Mouse (Mus musculus) heart, adult 2 months (tissue): ENCODE data around the gene Klf17. TPM values are rescaled to one million over a fixed set of nuclear protein-coding genes. Genes with fewer than 3 reads are reported as not detected.
A peak's percentile ranks its signal among the peaks of the same experiment; 100 is the strongest.
"Not testable (repeated sequence)": the region's sequence is repeated elsewhere in the genome, so short reads cannot be mapped to it uniquely, and the experiment has no call there.

Experiments
- DNase-seq, 2 experiments: peaks; one replicate each; pipeline ENCODE4 v3.0.0; 2021
- H3K27ac ChIP-seq: fragments of 200-600 bp; 2 replicates; pipeline ENCODE4 v1.8.1; 2022
- H3K27me3 ChIP-seq: fragments of 200-500 bp; 2 replicates; pipeline ENCODE4 v1.6.1; 2012; ENCODE audit warnings: mild to moderate bottlenecking, low read length, inconsistent platforms, mixed read lengths; ENCODE audit not compliant: control insufficient read depth, insufficient read depth
- H3K36me3 ChIP-seq: fragments of 200-500 bp; 2 replicates; pipeline ENCODE4 v1.6.1; 2012; ENCODE audit warnings: low read length, inconsistent platforms; ENCODE audit not compliant: control insufficient read depth, insufficient read depth
- H3K4me1 ChIP-seq: fragments of 200-500 bp; 2 replicates; pipeline ENCODE4 v1.6.1; 2011; ENCODE audit warnings: low read length; ENCODE audit not compliant: control insufficient read depth, insufficient read depth
- H3K4me3 ChIP-seq: fragments of 200-600 bp; 2 replicates; pipeline ENCODE4 v1.8.1; 2022
- H3K79me2 ChIP-seq: fragments of 200-500 bp; replicated peaks from 2 replicates; pipeline ENCODE4 v1.6.1; 2012; ENCODE audit warnings: mild to moderate bottlenecking, inconsistent platforms, low read length, moderate library complexity, mixed read lengths; ENCODE audit not compliant: control insufficient read depth, insufficient read depth
- H3K9ac ChIP-seq: fragments of 200-500 bp; 2 replicates; pipeline ENCODE4 v1.6.1; 2012; ENCODE audit warnings: low read depth, mild to moderate bottlenecking, control low read depth, inconsistent platforms, low read length, mixed read lengths
- CTCF ChIP-seq: fragments of 200-600 bp; IDR thresholded peaks from 2 replicates; pipeline ENCODE4 v1.8.1; 2022; ENCODE audit warnings: antibody characterized with exemption, mild to moderate bottlenecking, moderate library complexity
- EP300 ChIP-seq: fragments of 200-500 bp; IDR thresholded peaks from 2 replicates; pipeline ENCODE4 v1.6.1; 2011; ENCODE audit warnings: low read depth, low read length, control low read depth; ENCODE audit not compliant: insufficient read depth
- POLR2A ChIP-seq: fragments of 200-500 bp; IDR thresholded peaks from 2 replicates; pipeline ENCODE4 v1.6.1; 2011; ENCODE audit warnings: mild to moderate bottlenecking, low read depth, low read length, control low read depth; ENCODE audit not compliant: insufficient read depth
- WGBS: fragments of 180-500 bp; shearing (Covaris S2); methylation state at CpG from one replicate; pipeline ENCODE4 v1.1.7; 2018; 5-methylcytosine and 5-hydroxymethylcytosine counted together
- intact Hi-C: fragments of 180-260 bp; cut with DNase I; formaldehyde crosslinking; loops from one replicate; pipeline ENCODE4 v1.15.1; 2025
- polyA plus RNA-seq: library from polyadenylated mRNA; depleted of rRNA; stranded (reverse); fragments of >200 nt; gene quantifications from 2 replicates; pipeline ENCODE4 v1.2.3, GENCODE M21; 2012
- total RNA-seq, 2 experiments: library from RNA; stranded (reverse); gene quantifications; 2 replicates each; pipeline ENCODE4 v1.2.3; 2021

The Klf17 gene
- total and polyA plus RNA-seq, 3 experiments, result not detected

- intact Hi-C loops, result no loop called here
- Histone ChIP-seq H3K27ac (peak overlapping the region; percentile 69), H3K36me3 (no peaks in the 10 kb centered on the region), H3K4me1 (no peaks in the 10 kb centered on the region), H3K27me3 (no peaks in the 10 kb centered on the region), H3K79me2 (no peaks in the 10 kb centered on the region), H3K9ac (no peak overlapping the region), H3K4me3 (no peak overlapping the region)
- 32% methylated on average over 10 of the region's 10 CpGs for WGBS
- no peak for TF ChIP-seq POLR2A
- no peak for TF ChIP-seq CTCF
- peak; percentile 76; the same call in 1 of the 2 replicates for TF ChIP-seq EP300
- DNase-seq, result peak; percentile 23 to 41
These were observed 22.9 kb upstream of the Klf17 start for GRCm38 (mm10) chr4:117788308-117788707.

- Histone ChIP-seq H3K4me3 (peak overlapping the region; percentile 8; the same call in 1 of the 2 replicates), H3K79me2 (no peaks in the 10 kb centered on the region), H3K27me3 (no peaks in the 10 kb centered on the region), H3K36me3 (no peaks in the 10 kb centered on the region), H3K4me1 (no peaks in the 10 kb centered on the region), H3K27ac (peak overlapping the region; percentile 69), H3K9ac (no peak overlapping the region)
- 29% methylated on average over 8 of the region's 8 CpGs for WGBS
- peak; percentile 21 to 38 for DNase-seq
- intact Hi-C loops, result no loop called here
- TF ChIP-seq POLR2A, result peak; percentile 63; the same call in 1 of the 2 replicates
- peak; percentile 66 for TF ChIP-seq EP300
- no peak for TF ChIP-seq CTCF
These were observed 21.5 kb upstream of the Klf17 start for GRCm38 (mm10) chr4:117786963-117787362.

- DNase-seq, result no peak
- intact Hi-C loops, result no loop called here
- Histone ChIP-seq H3K4me1 (no peaks in the 10 kb centered on the region), H3K9ac (no peak overlapping the region), H3K36me3 (no peaks in the 10 kb centered on the region), H3K27ac (no peak overlapping the region), H3K4me3 (no peak overlapping the region), H3K79me2 (no peaks in the 10 kb centered on the region), H3K27me3 (no peaks in the 10 kb centered on the region)
- 82% methylated on average over 3 of the region's 3 CpGs for whole genome bisulfite sequencing
- no peak for TF ChIP-seq POLR2A
- no peak for TF ChIP-seq EP300
- no peak for TF ChIP-seq CTCF
These were observed 17.5 kb upstream of the Klf17 start for GRCm38 (mm10) chr4:117782908-117783307.

GRCm38 (mm10) chr4:117772960-117773359 lies 7.5 kb upstream of the Klf17 start:
- H3K9ac ChIP-seq, result no peak overlapping the region
- no peak for DNase-seq
- H3K4me3 ChIP-seq, result no peak overlapping the region
- no peaks in the 10 kb centered on the region; the same call in 1 of the 2 replicates for H3K27me3 ChIP-seq
- no peaks in the 10 kb centered on the region for H3K36me3 ChIP-seq
- H3K79me2 ChIP-seq, result no peaks in the 10 kb centered on the region
- H3K4me1 ChIP-seq, result no peaks in the 10 kb centered on the region
- WGBS, result 36% methylated on average over 9 of the region's 9 CpGs
- TF ChIP-seq POLR2A, result no peak
- no peak for TF ChIP-seq EP300
- no peak for TF ChIP-seq CTCF
- H3K27ac ChIP-seq, result no peak overlapping the region
- intact Hi-C loops, result loop anchor here (10.0 kb wide), 1 partner anchor 498 kb away; no protein-coding TSS in a partner anchor

- 15% methylated on average over 5 of the region's 5 CpGs for WGBS
- H3K4me3 ChIP-seq, result no peak overlapping the region
- H3K4me1 ChIP-seq, result no peaks in the 10 kb centered on the region
- TF ChIP-seq CTCF (peak; percentile 78), POLR2A (no peak)
- H3K9ac ChIP-seq, result no peak overlapping the region
- no peaks in the 10 kb centered on the region for H3K36me3 ChIP-seq
- H3K79me2 ChIP-seq, result no peaks in the 10 kb centered on the region
- peak; percentile 15 to 28 for DNase-seq
- intact Hi-C loops, result loop anchor here (1.0 to 10.0 kb wide), 2 partner anchors 66 to 496 kb away; no protein-coding TSS in a partner anchor
- H3K27me3 ChIP-seq, result no peaks in the 10 kb centered on the region; the same call in 1 of the 2 replicates
- H3K27ac ChIP-seq, result no peak overlapping the region
These were observed 5.5 kb upstream of the Klf17 start for GRCm38 (mm10) chr4:117770935-117771334.

GRCm38 (mm10) chr4:117760151-117760550 lies 5.3 kb downstream of the Klf17 start:
- intact Hi-C loops, result no loop called here
- Histone ChIP-seq H3K27ac (no peak overlapping the region), H3K9ac (no peak overlapping the region), H3K36me3 (no peaks in the 10 kb centered on the region), H3K4me1 (no peaks in the 10 kb centered on the region), H3K79me2 (no peaks in the 10 kb centered on the region), H3K4me3 (no peak overlapping the region), H3K27me3 (no peaks in the 10 kb centered on the region)
- WGBS, result 89% methylated on average over 5 of the region's 5 CpGs
- TF ChIP-seq POLR2A (no peak), CTCF (no peak)
- no peak for DNase-seq

- intact Hi-C loops, H3K79me2 ChIP-seq, H3K27ac ChIP-seq, H3K4me3 ChIP-seq, DNase-seq, H3K4me1 ChIP-seq, H3K36me3 ChIP-seq, H3K27me3 ChIP-seq, H3K9ac ChIP-seq: not testable (repeated sequence)
- 46% methylated on average over 5 of the region's 5 CpGs for WGBS
These were observed 13.0 kb downstream of the Klf17 start for GRCm38 (mm10) chr4:117752469-117752868.
